Mouse (Mus musculus) lung, postnatal 0 days (tissue): ENCODE data around the gene Hnrnph2. TPM values are rescaled to one million over a fixed set of nuclear protein-coding genes. Genes with fewer than 3 reads are reported as not detected.

Source experiments
- ATAC-seq: fragments of 200-750 bp; cut with Nextera tagmentation; 2 replicates; pipeline ENCODE4 v1.8.0; 2017; ENCODE audit warnings: moderate library complexity
- DNase-seq: peaks from one replicate; pipeline ENCODE4 v3.0.0-alpha.2; 2016; ENCODE audit warnings: low spot score
- H3K27ac ChIP-seq: fragments of 300-500 bp; sonication (generic); 2 replicates; pipeline ENCODE4 v1.5.1; 2014; ENCODE audit warnings: antibody characterized with exemption, mild to moderate bottlenecking, low read length, mixed read lengths
- H3K27me3 ChIP-seq: fragments of 300-500 bp; sonication (generic); replicated peaks from 2 replicates; pipeline ENCODE4 v1.6.1; 2014; ENCODE audit warnings: low read length, mixed read lengths; ENCODE audit not compliant: insufficient read depth
- H3K36me3 ChIP-seq: fragments of 300-500 bp; sonication (generic); 2 replicates; pipeline ENCODE4 v1.6.1; 2014; ENCODE audit warnings: low read length, mixed read lengths; ENCODE audit not compliant: insufficient read depth
- H3K4me1 ChIP-seq: fragments of 300-500 bp; sonication (generic); 2 replicates; pipeline ENCODE4 v1.6.1; 2014; ENCODE audit warnings: antibody characterized with exemption, low read depth, low read length, mixed read lengths; ENCODE audit not compliant: insufficient read depth
- H3K4me2 ChIP-seq: fragments of 300-500 bp; sonication (generic); replicated peaks from 2 replicates; pipeline ENCODE4 v1.6.1; 2014; ENCODE audit warnings: low read depth, mild to moderate bottlenecking, low read length, moderate library complexity, mixed read lengths
- H3K4me3 ChIP-seq: fragments of 300-500 bp; sonication (generic); 2 replicates; pipeline ENCODE4 v1.5.1; 2014; ENCODE audit warnings: low read depth, low read length
- H3K9ac ChIP-seq: fragments of 300-500 bp; sonication (generic); replicated peaks from 2 replicates; pipeline ENCODE4 v1.6.1; 2014; ENCODE audit warnings: low read depth, mild to moderate bottlenecking
- H3K9me3 ChIP-seq: fragments of 300-500 bp; sonication (generic); 2 replicates; pipeline ENCODE4 v1.6.1; 2016; ENCODE audit warnings: low read length, mixed read lengths
- CTCF ChIP-seq: IDR thresholded peaks from 2 replicates; pipeline ENCODE4 v1.5.1; 2016; ENCODE audit warnings: antibody characterized with exemption, mild to moderate bottlenecking
- EP300 ChIP-seq: IDR thresholded peaks from 2 replicates; pipeline ENCODE4 v1.6.1; 2016; ENCODE audit warnings: antibody characterized with exemption, mild to moderate bottlenecking, control low read depth
- WGBS: fragments of 180-500 bp; shearing (Covaris S2); extraction: QIAGEN DNeasy Blood & Tissue Kit; methylation state at CpG from one replicate; pipeline ENCODE4 v1.1.7; 2014; 5-methylcytosine and 5-hydroxymethylcytosine counted together
- polyA plus RNA-seq: library from polyadenylated mRNA; unstranded; fragments of >200 nt; fragmentation: Nextera tagmentation; extraction: Ambion mirVana; gene quantifications from 2 replicates; pipeline ENCODE4 v1.2.1, GENCODE M21; 2015

The Hnrnph2 gene
- polyA plus RNA-seq, 1 experiment from 2014 or later = 93.7 TPM

- ATAC-seq = no peak
- TF ChIP-seq EP300 (no peak), CTCF (no peak)
- WGBS = 74% methylated on average over 4 of the region's 4 CpGs
Measured at GRCm38 (mm10) chrX:134588261-134588660, 12.7 kb upstream of the Hnrnph2 start.

GRCm38 (mm10) chrX:134588997-134589396, 12.0 kb upstream of the Hnrnph2 start:
- no peaks in the 10 kb centered on the region for H3K27me3 ChIP-seq
- H3K9me3 ChIP-seq = no peaks in the 10 kb centered on the region
- no peaks in the 10 kb centered on the region for H3K36me3 ChIP-seq
- no peak overlapping the region for H3K4me2 ChIP-seq
- no peak for TF ChIP-seq EP300
- TF ChIP-seq CTCF = no peak
- H3K27ac ChIP-seq = no peak overlapping the region
- no peaks in the 10 kb centered on the region for H3K4me1 ChIP-seq
- WGBS = 86% methylated on average over 3 of the region's 3 CpGs
- H3K9ac ChIP-seq = no peak overlapping the region
- no peak for DNase-seq
- no peak for ATAC-seq
- H3K4me3 ChIP-seq = no peak overlapping the region

More at GRCm38 (mm10) chrX:134588261-134588660, 12.7 kb upstream of the Hnrnph2 start:
- Histone ChIP-seq H3K4me2 (no peak overlapping the region), H3K4me1 (no peaks in the 10 kb centered on the region), H3K36me3 (no peaks in the 10 kb centered on the region), H3K27me3 (no peaks in the 10 kb centered on the region), H3K9me3 (no peaks in the 10 kb centered on the region), H3K9ac (no peak overlapping the region), H3K27ac (no peak overlapping the region), H3K4me3 (no peak overlapping the region)
- no peak for DNase-seq

DNA sequence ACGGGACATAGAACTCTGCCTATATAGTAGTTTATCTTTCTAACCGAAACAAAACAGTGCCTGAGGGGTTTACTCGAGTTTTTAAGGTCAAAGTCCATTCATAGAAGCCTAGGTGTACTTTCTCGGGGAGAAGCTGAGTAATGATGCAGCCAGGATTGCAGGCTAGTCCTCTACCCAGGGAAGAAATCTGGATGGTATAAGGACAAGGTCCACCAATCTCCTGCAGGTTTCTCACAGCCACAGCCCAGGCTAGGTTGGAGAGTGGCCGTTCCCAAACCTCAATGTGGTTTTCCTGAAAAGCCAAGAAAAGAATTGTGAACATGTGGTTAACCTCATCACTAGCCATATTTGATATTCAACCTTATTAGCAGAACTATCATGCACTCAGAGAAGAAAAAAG, 11.1 kb upstream of the Hnrnph2 start:
- ATAC-seq (no peak), DNase-seq (no peak)
- Histone ChIP-seq H3K9ac (no peak overlapping the region), H3K27me3 (no peaks in the 10 kb centered on the region), H3K4me1 (no peaks in the 10 kb centered on the region), H3K4me3 (no peak overlapping the region), H3K4me2 (no peak overlapping the region), H3K9me3 (no peaks in the 10 kb centered on the region), H3K27ac (no peak overlapping the region), H3K36me3 (no peaks in the 10 kb centered on the region)
- WGBS = 47% methylated on average over 5 of the region's 5 CpGs
- no peak for TF ChIP-seq EP300
- no peak for TF ChIP-seq CTCF

DNA sequence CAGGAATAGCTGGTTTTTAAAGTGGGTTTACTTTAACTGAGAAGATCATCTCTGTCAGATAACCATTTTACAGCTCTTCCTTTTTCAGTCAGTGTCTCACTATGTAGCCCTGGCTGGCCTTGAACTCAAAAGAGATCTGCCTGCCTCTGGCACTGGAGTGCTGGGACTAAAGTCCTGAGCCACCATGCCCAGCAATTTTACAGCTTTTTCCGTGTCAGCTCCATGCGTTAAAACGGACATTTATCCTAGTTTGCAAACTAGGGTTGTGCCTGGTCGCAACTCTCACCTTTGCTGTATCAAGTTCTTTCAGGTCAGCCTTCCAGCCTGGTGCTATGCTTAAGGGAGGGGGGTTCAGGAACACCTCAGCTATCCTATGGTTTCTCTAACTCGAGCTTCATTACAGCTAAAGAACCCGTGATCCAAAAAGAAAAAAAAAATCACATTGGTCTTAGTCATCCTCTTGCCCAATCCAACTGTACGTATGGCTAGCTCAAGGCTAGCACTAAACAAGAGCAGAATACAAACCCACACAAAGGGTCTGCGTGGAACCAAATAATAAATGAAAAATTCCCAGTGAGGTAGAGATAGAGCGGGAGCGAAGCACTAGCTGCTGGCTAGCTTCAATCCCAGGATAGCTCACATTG, 935 bp upstream of the Hnrnph2 start:
- no peak for ATAC-seq
- Histone ChIP-seq H3K27me3 (no peaks in the 10 kb centered on the region), H3K4me2 (peak overlapping the region; percentile 56), H3K9me3 (no peaks in the 10 kb centered on the region), H3K36me3 (no peaks in the 10 kb centered on the region), H3K4me3 (peak overlapping the region; percentile 46), H3K4me1 (no peaks in the 10 kb centered on the region), H3K9ac (peak overlapping the region; percentile 26; the same call in 1 of the 2 replicates), H3K27ac (peak overlapping the region; percentile 81)
- TF ChIP-seq CTCF (no peak), EP300 (no peak)
- DNase-seq = peak; percentile 23
- 15% methylated on average over 10 of the region's 10 CpGs for WGBS

GRCm38 (mm10) chrX:134601380-134602120, 571 bp downstream of the Hnrnph2 start:
- peak; percentile 80 for ATAC-seq
- H3K4me2 ChIP-seq = peak overlapping the region; percentile 46

DNA sequence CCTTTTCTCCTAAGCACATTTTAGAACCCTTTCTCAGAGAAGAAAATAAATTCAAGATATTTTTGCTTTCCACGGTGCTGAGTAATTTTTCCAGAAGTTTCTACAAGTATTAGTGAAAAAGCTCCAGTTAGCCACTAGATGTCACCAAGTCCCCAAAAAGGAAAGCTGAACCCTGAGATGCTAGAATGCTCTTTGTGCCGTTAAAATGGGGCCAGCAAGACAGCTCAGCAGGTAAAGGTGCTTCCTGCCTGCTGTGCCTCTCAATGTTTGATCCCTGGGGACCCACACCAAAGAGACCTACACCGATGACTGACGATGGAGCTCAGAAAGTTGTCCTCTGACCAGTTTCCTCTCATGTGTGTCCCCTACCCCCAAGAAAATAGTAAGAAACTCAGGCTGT, 8.5 kb downstream of the Hnrnph2 start:
- Histone ChIP-seq H3K27ac (no peak overlapping the region), H3K27me3 (no peaks in the 10 kb centered on the region), H3K9me3 (no peaks in the 10 kb centered on the region), H3K9ac (no peak overlapping the region), H3K4me2 (no peak overlapping the region), H3K4me3 (no peak overlapping the region), H3K36me3 (no peaks in the 10 kb centered on the region), H3K4me1 (no peaks in the 10 kb centered on the region)
- TF ChIP-seq CTCF (peak; percentile 63), EP300 (no peak)
- 20% methylated on average over 4 of the region's 4 CpGs for WGBS
- peak; percentile 46 for DNase-seq
- no peak for ATAC-seq

More at GRCm38 (mm10) chrX:134601380-134602120, 571 bp downstream of the Hnrnph2 start:
- Histone ChIP-seq H3K27me3 (no peaks in the 10 kb centered on the region), H3K9me3 (no peaks in the 10 kb centered on the region), H3K9ac (peak overlapping the region; percentile 54), H3K36me3 (no peaks in the 10 kb centered on the region), H3K4me1 (no peaks in the 10 kb centered on the region), H3K4me3 (peak overlapping the region; percentile 53), H3K27ac (peak overlapping the region; percentile 91)
- peak; percentile 58 for DNase-seq
- WGBS = 22% methylated on average over 33 of the region's 43 CpGs
- no peak for TF ChIP-seq EP300
- TF ChIP-seq CTCF = peak; percentile 19
